ENCODE assay signal across 39 mouse cellular contexts in genomic region chr11:98713703-98714102, GRCm38 (mm10). TPM values are rescaled to one million over a fixed set of nuclear protein-coding genes. Genes with fewer than 3 reads are reported as not detected.
A peak's percentile ranks its signal among the peaks of the same experiment; 100 is the strongest.
DNase-seq lines count a peak whose midpoint lies in the region; ATAC-seq and TF ChIP-seq lines count a peak whose summit lies in the region.
"Had no signal": no experiment of that assay in that cellular context is flagged by ENCODE, and none has a peak within 500 bp of the region (broad histone marks: within the 10 kb centered on the region; RNA-seq: fewer than 3 reads in every experiment).

No protein-coding gene starts in this region.

- ATAC-seq in kidney, embryonic 16.5 days (ENCODE audit: low FRiP score, low TSS enrichment) = no peak
- ATAC-seq in lung, embryonic 15.5 days (ENCODE audit: borderline replicate concordance, extremely low read depth, low FRiP score, low TSS enrichment) = no peak
- ATAC-seq: activated CD4-positive, CD25-positive, alpha-beta regulatory T cell, adult 4 months; forebrain, embryonic 16.5 days; hindbrain, postnatal 0 days; intestine, embryonic 15.5 days; midbrain, embryonic 15.5 days had no signal

- H3K36me3 ChIP-seq in kidney, embryonic 16.5 days (ENCODE audit: insufficient read depth, low read length) = peaks cover 53% of the 10 kb centered on the region
- peaks cover 40% of the 10 kb centered on the region for H3K36me3 ChIP-seq in lung, embryonic 15.5 days

- intact Hi-C loops in gastrocnemius, adult 2 months (cut with DNase I) = no loop called here

- no peak for TF ChIP-seq CTCF in gastrocnemius, adult 2 months (IDR thresholded peaks at IDR 0.05)
- TF ChIP-seq CTCF in bone marrow, adult 2 months (IDR thresholded peaks at IDR 0.05; ENCODE audit: control insufficient read depth, insufficient read depth, low read length) = no peak

- no peak overlapping the region for H3K4me2 ChIP-seq in kidney, embryonic 16.5 days (replicated peaks; ENCODE audit: low read depth, low read length)
- H3K4me2 ChIP-seq in lung, embryonic 15.5 days = no peak overlapping the region
- H3K4me2 ChIP-seq: heart, embryonic 15.5 days; hindbrain, embryonic 12.5 days; intestine, embryonic 15.5 days; limb, embryonic 15.5 days; midbrain, embryonic 15.5 days; neural tube, embryonic 15.5 days had no signal

- H3K9ac ChIP-seq in kidney, embryonic 16.5 days (replicated peaks; ENCODE audit: low read length) = 0 out of 2 replicates have a peak overlapping the region, but pooled peaks have one; percentile 15
- no peak overlapping the region for H3K9ac ChIP-seq in lung, embryonic 15.5 days
- H3K9ac ChIP-seq: heart, embryonic 15.5 days; hindbrain, embryonic 12.5 days; intestine, embryonic 15.5 days; limb, embryonic 15.5 days; liver, embryonic 14.5 days; midbrain, embryonic 15.5 days; neural tube, embryonic 15.5 days had no signal

- H3K9me3 ChIP-seq in kidney, embryonic 16.5 days (ENCODE audit: low read length) = no peaks in the 10 kb centered on the region
- H3K9me3 ChIP-seq in lung, embryonic 15.5 days = no peaks in the 10 kb centered on the region
- H3K9me3 ChIP-seq: heart, embryonic 15.5 days; hindbrain, embryonic 12.5 days; intestine, embryonic 15.5 days; limb, embryonic 10.5 days; limb, embryonic 15.5 days; midbrain, embryonic 10.5 days; midbrain, embryonic 15.5 days; neural tube, embryonic 15.5 days had no signal

- no peak for TF ChIP-seq POLR2A in bone marrow, adult 2 months (IDR thresholded peaks at IDR 0.05; ENCODE audit: borderline replicate concordance, control insufficient read depth, low read depth, low read length)

- peak; percentile 13 for DNase-seq in gastrocnemius, adult 2 months
- no peak for DNase-seq in gastrocnemius, postnatal 10 days
- no peak for DNase-seq in kidney, postnatal 14 days
- DNase-seq in lung, postnatal 36 days = no peak
- DNase-seq: adrenal gland, adult 2 months; adrenal gland, postnatal 36 days; cerebellum, adult 2 months; cerebellum, postnatal 14 days; heart, postnatal 36 days; layer of hippocampus, adult 9-11 months; lung, postnatal 14 days; retina, postnatal 1 day; right cerebral cortex, postnatal 14 days had no signal

- no peak overlapping the region for H3K27ac ChIP-seq in gastrocnemius, adult 2 months
- H3K27ac ChIP-seq in kidney, embryonic 16.5 days (ENCODE audit: low read length) = peak overlapping the region; percentile 25; the same call in 1 of the 2 replicates
- H3K27ac ChIP-seq in lung, embryonic 15.5 days = peak overlapping the region; percentile 4
- H3K27ac ChIP-seq in bone marrow, adult 2 months (ENCODE audit: control insufficient read depth, insufficient read depth, low read depth, low read length, poor library complexity) = peak overlapping the region; percentile 33; the same call in 1 of the 2 replicates
- H3K27ac ChIP-seq: heart, embryonic 15.5 days; hindbrain, embryonic 12.5 days; hindbrain, postnatal 0 days; intestine, embryonic 15.5 days; limb, embryonic 10.5 days; limb, embryonic 15.5 days; liver, embryonic 14.5 days; midbrain, embryonic 10.5 days; midbrain, embryonic 15.5 days; neural tube, embryonic 15.5 days had no signal

- H3K27me3 ChIP-seq in kidney, embryonic 16.5 days (ENCODE audit: insufficient read depth, low read length) = no peaks in the 10 kb centered on the region
- no peaks in the 10 kb centered on the region for H3K27me3 ChIP-seq in lung, embryonic 15.5 days
- H3K27me3 ChIP-seq: CH12.LX; heart, embryonic 15.5 days; hindbrain, embryonic 12.5 days; intestine, embryonic 15.5 days; limb, embryonic 15.5 days; midbrain, embryonic 15.5 days; neural tube, embryonic 15.5 days had no signal

- no peak overlapping the region for H3K4me3 ChIP-seq in gastrocnemius, adult 2 months
- no peak overlapping the region for H3K4me3 ChIP-seq in kidney, embryonic 16.5 days (ENCODE audit: low read length)
- no peak overlapping the region for H3K4me3 ChIP-seq in lung, embryonic 15.5 days
- H3K4me3 ChIP-seq in bone marrow, adult 2 months (replicated peaks; ENCODE audit: control insufficient read depth, low read depth, low read length) = no peak overlapping the region
- H3K4me3 ChIP-seq: erythroblast, embryonic 14.5 days; heart, embryonic 15.5 days; hindbrain, embryonic 12.5 days; intestine, embryonic 15.5 days; limb, embryonic 10.5 days; limb, embryonic 15.5 days; midbrain, embryonic 10.5 days; midbrain, embryonic 15.5 days; neural tube, embryonic 15.5 days had no signal

- WGBS in kidney, embryonic 16.5 days = 67% methylated on average over 12 of the region's 12 CpGs
- WGBS in lung, embryonic 15.5 days = 56% methylated on average over 12 of the region's 12 CpGs
- WGBS in bone marrow, adult 2 months = 47% methylated on average over 12 of the region's 12 CpGs

- peaks cover 29% of the 10 kb centered on the region for H3K4me1 ChIP-seq in kidney, embryonic 16.5 days (ENCODE audit: insufficient read depth, low read length)
- peaks cover 39% of the 10 kb centered on the region for H3K4me1 ChIP-seq in lung, embryonic 15.5 days
- peaks cover 4% of the 10 kb centered on the region; the same call in 1 of the 2 replicates for H3K4me1 ChIP-seq in bone marrow, adult 2 months (ENCODE audit: control insufficient read depth, insufficient read depth, low read length)

RNA-seq across cellular contexts. Expression of gene Csf3, which starts 12.6 kb away (rescaled TPM):
- not detected for total RNA-seq in gastrocnemius, adult 2 months (2021)
- not detected for total RNA-seq in gastrocnemius, postnatal 10 days (2021)
- polyA plus RNA-seq in kidney, embryonic 16.5 days (2015; fragmentation: Nextera tagmentation; extraction: Ambion mirVana) = 0.11 TPM in 1 of 2 replicates, not detected in the other
- polyA plus RNA-seq in lung, embryonic 15.5 days (2015; fragmentation: Nextera tagmentation; extraction: Ambion mirVana) = not detected in 2 replicates
- polyA plus RNA-seq in bone marrow, adult 2 months (2011; ENCODE audit: insufficient read depth, insufficient read length, low replicate concordance, missing spikeins) = not detected in 2 replicates
- total RNA-seq: adrenal gland, adult 2 months; adrenal gland, postnatal 36 days; CH12.LX; gastrocnemius, adult 8-10 months; heart, postnatal 36 days; hindbrain, postnatal 0 days; left cerebral cortex, postnatal 10 days; megakaryocyte progenitor cell, adult 5-6 weeks had no signal
- polyA plus RNA-seq: activated CD4-positive, CD25-positive, alpha-beta regulatory T cell, adult 4 months; adrenal gland, adult 2 months; C2C12; cerebellum, adult 2 months; embryonic facial prominence, embryonic 14.5 days; erythroblast, embryonic 14.5 days; forebrain, embryonic 11.5 days; forebrain, embryonic 16.5 days; heart, embryonic 15.5 days; hindbrain, embryonic 12.5 days; hindbrain, postnatal 0 days; intestine, embryonic 15.5 days; large intestine, adult 2 months; limb, embryonic 10.5 days; liver, embryonic 14.5 days; midbrain, embryonic 10.5 days; midbrain, embryonic 15.5 days; neural tube, embryonic 15.5 days; small intestine, adult 2 months; stomach, embryonic 14.5 days had no signal

RNA-seq across cellular contexts. Expression of gene Med24, which starts 15.5 kb away (rescaled TPM):
- 10 to 100 TPM; 52.0 to 58.4 TPM for total RNA-seq in gastrocnemius, adult 2 months (2021)
- 10 to 100 TPM; 47.8 to 52.5 TPM for total RNA-seq in gastrocnemius, postnatal 10 days (2021)
- polyA plus RNA-seq in kidney, embryonic 16.5 days (2015; fragmentation: Nextera tagmentation; extraction: Ambion mirVana) = 71.4 and 73.9 TPM in 2 replicates
- 51.9 and 53.0 TPM in 2 replicates for polyA plus RNA-seq in lung, embryonic 15.5 days (2015; fragmentation: Nextera tagmentation; extraction: Ambion mirVana)
- polyA plus RNA-seq in bone marrow, adult 2 months (2011; ENCODE audit: insufficient read depth, insufficient read length, low replicate concordance, missing spikeins) = 26.7 and 28.7 TPM in 2 replicates

RNA-seq across cellular contexts. Expression of gene Thra, which starts 26.7 kb away (rescaled TPM):
- 10 to 100 TPM; 78.8 to 96.8 TPM for total RNA-seq in gastrocnemius, adult 2 months (2021)
- total RNA-seq in gastrocnemius, postnatal 10 days (2021) = 100 to 1,000 TPM; 149 to 169 TPM
- polyA plus RNA-seq in kidney, embryonic 16.5 days (2015; fragmentation: Nextera tagmentation; extraction: Ambion mirVana) = 24.4 and 25.9 TPM in 2 replicates
- 35.6 and 35.8 TPM in 2 replicates for polyA plus RNA-seq in lung, embryonic 15.5 days (2015; fragmentation: Nextera tagmentation; extraction: Ambion mirVana)
- 27.5 and 35.4 TPM in 2 replicates for polyA plus RNA-seq in bone marrow, adult 2 months (2011; ENCODE audit: insufficient read depth, insufficient read length, low replicate concordance, missing spikeins)

RNA-seq across cellular contexts. Expression of gene Psmd3, which starts 31.3 kb away (rescaled TPM):
- total RNA-seq in gastrocnemius, adult 2 months (2021) = 100 to 1,000 TPM; 101 to 106 TPM
- 100 to 1,000 TPM; 112 to 113 TPM for total RNA-seq in gastrocnemius, postnatal 10 days (2021)
- polyA plus RNA-seq in kidney, embryonic 16.5 days (2015; fragmentation: Nextera tagmentation; extraction: Ambion mirVana) = 289 and 303 TPM in 2 replicates
- 211 and 214 TPM in 2 replicates for polyA plus RNA-seq in lung, embryonic 15.5 days (2015; fragmentation: Nextera tagmentation; extraction: Ambion mirVana)
- polyA plus RNA-seq in bone marrow, adult 2 months (2011; ENCODE audit: insufficient read depth, insufficient read length, low replicate concordance, missing spikeins) = 28.2 and 57.7 TPM in 2 replicates

RNA-seq across cellular contexts. Expression of gene Gsdma, which starts 49.6 kb away (rescaled TPM):
- total RNA-seq in gastrocnemius, adult 2 months (2021) = under 1 TPM; 0.33 to 0.69 TPM
- total RNA-seq in gastrocnemius, postnatal 10 days (2021) = not detected
- not detected in 2 replicates for polyA plus RNA-seq in kidney, embryonic 16.5 days (2015; fragmentation: Nextera tagmentation; extraction: Ambion mirVana)
- polyA plus RNA-seq in lung, embryonic 15.5 days (2015; fragmentation: Nextera tagmentation; extraction: Ambion mirVana) = 0.06 TPM in 1 of 2 replicates, not detected in the other
- 0.55 and 0.70 TPM in 2 replicates for polyA plus RNA-seq in bone marrow, adult 2 months (2011; ENCODE audit: insufficient read depth, insufficient read length, low replicate concordance, missing spikeins)
- total RNA-seq: adrenal gland, adult 2 months; adrenal gland, postnatal 36 days; CH12.LX; heart, postnatal 36 days; hindbrain, postnatal 0 days; megakaryocyte progenitor cell, adult 5-6 weeks had no signal
- polyA plus RNA-seq: adrenal gland, adult 2 months; C2C12; erythroblast, embryonic 14.5 days; forebrain, embryonic 11.5 days; forebrain, embryonic 16.5 days; heart, embryonic 15.5 days; hindbrain, embryonic 12.5 days; midbrain, embryonic 10.5 days; midbrain, embryonic 15.5 days had no signal
